Mouse (Mus musculus) embryo, embryonic 10 days (tissue): Measurements from ENCODE around the gene Glis3.
A peak's percentile ranks its signal among the peaks of the same experiment; 100 is the strongest.

ENCODE experiments used
- DNase-seq: peaks from one replicate; pipeline ENCODE4 v3.0.0-alpha.2; 2015; ENCODE audit warnings: low spot score

Gene Glis3

DNA sequence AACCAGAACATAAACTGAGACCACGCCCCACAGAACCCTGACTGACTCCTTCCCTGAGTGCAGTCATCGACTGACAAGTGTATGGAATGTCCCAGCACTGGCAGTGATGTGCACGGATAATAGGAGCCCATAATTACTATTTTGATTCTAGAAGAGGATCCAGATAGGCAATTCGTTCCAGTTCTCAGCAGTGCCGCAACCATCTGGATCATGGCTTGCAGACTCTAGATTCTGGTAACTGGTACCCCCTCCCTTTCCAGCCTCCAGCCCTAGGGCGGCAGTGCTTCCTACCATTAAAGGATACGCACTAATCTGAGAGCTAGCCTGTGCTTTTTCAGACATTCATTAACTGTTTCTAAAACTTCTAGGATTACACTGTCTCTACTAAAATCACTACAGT is 24.7 kb downstream of the Glis3 start:
- DNase-seq: no peak

DNA sequence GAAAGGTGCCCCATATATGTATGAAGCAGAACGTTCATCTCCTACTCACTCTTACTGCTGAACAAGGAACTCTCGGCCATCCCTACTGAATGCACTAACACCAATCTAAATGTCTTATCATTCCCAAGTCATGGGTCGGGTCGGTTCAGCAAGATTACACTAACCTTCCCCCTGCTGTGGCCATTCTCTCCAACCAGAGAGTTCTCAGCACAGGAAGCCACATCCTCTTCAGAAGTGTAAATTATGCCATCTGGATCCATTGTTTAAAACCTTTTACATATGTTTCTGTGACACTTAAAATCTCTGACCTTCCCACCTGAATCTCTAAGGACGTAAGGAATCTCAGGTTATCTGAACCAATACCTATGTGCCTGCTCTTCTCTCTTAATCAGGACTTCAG is 29.0 kb downstream of the Glis3 start:
- DNase-seq: no peak

DNA sequence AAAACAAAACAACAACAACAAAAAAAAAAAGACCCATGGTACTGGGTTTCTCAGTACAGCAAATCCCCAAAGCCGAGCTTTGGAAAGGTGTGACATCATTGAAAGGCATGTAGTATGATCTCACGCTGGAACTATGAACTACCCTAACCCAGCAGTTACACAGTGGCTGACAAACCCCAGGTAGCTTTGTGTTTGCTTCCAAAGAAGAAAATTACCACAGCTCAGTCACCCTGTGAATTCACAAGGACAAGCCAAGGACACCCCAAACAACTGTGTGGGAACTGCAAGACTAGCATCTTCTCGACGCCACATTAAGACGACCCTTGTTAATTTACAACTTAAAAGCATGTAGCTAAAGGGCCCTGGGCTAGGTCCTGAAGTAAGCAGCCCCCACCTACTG is 30.4 kb downstream of the Glis3 start:
- DNase-seq: no peak

DNA sequence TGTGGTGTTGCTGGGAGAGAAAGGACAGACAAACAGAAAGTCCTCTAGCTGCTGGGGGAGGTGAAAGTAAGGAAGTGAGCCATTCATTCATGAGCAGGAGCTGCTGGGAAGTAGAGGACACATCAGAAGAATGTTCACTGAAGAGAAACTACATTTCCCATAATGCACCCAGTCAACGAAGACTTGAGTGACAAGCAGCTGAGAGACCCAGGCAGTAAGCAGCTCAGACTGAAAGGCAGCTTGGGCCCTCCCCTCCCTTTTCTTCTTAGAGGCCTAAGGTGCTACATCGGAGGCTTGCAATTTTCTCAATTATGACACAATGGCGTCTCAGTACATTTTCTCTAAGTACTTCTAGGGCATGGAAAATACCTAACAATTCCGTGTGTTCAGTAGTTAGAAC is 31.0 kb downstream of the Glis3 start:
- DNase-seq: peak; percentile 29

DNA sequence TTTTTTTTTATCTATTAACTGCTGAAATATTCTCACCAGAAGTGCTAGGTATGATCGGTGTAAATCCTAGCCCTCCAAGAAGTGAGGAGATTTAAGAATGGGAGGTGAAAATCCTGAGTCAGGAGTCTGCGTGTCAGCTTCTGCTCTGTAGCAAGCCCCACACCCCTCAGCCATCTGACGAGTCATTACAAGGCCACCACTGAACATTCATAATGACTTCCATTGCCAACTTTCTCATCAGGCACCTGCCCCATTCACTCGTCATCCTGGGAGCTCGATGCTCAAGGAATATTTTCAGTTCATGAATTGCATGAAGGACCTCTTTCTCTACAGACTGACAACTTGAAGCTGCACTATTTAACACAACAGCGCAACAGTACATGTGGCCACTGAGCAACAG is 32.5 kb downstream of the Glis3 start:
- no peak for DNase-seq

DNA sequence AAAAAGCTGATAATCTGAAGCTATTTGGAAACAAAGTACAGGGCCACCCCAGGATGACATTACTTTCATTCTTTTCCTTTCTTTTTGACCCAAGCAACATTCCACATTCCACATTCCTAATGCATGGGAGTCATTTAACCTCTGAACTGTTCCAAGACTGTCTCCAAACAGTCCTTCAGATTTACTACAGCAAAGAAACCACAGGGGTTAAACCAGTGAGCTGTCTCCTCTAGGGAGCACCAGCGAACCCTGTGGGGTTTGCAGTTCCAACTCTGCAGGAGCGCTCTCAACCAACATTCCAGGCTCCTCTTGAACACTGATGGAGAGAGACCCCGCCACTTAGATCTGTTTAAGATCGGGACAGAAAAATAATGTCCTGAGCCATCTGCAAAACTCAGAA is 33.6 kb downstream of the Glis3 start:
- peak; percentile 26 for DNase-seq

DNA sequence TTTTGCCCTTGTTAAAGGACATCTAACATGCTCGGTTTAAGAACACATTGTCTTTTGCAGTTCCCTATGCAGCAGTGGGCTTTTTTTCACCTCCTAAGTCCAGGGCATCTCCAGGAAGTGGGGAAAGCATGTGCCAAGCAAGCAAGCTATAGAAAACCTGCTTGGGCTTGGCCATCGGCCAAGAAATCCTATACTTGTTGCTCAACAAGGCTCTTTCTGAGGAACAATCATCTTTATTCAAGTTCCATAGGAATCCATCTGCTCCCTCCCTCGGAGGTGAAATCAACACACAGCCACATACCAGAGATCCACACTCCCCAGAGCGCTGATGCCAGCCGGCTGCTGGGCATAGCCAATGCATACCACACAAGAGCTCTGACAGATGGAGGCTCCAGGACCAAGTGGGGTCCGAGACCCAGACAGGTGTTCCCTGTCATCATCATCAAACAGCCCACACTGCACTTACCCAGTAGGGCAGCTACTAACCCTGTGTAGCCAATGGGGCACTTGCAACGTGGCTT is 39.0 kb downstream of the Glis3 start:
- no peak for DNase-seq

DNA sequence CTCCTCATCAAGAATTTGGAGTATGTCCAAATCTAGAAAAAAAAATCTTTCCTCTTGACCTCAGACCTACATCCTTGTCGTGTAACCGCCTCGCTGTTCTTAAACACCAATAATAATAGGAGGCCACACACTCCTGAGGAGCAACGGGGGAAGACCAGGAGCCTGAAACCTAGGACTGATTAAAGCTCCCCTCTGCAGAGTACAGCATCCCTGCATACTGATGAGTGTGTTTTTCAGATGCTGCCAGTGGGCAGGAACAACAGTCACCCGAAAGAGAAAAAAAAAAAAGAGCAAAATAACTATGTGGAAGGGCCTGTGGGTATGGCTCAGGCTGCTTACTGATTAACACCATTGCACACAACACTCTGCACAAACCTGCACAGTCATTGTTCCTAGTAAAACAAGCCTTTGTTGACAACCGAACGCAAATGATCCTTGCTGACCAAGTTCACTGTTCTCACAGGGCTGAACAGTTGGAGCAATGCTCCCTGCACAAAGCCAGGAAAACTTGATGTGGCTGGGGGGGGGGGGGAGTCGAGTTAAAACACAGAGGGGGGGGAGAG is 43.8 kb downstream of the Glis3 start:
- no peak for DNase-seq

DNA sequence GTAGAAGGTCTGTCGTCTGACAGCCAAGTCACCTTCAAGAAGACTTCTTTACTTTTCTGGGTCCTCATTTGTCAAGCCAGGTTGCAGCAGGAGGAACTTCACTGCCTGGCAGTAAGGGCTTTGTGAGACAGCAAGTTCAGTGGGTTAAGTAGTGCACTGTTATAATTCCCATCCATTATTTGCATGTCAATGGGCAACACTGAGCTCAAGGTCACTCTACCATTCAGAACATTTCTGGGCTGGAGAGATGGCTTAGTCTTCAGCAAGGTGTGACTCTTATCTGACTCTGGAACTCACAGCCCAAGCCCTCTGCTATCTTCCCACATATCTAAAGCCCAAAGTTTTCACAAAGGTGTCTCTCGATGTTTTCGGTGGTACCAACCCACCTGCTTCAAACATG is 44.9 kb downstream of the Glis3 start:
- no peak for DNase-seq

DNA sequence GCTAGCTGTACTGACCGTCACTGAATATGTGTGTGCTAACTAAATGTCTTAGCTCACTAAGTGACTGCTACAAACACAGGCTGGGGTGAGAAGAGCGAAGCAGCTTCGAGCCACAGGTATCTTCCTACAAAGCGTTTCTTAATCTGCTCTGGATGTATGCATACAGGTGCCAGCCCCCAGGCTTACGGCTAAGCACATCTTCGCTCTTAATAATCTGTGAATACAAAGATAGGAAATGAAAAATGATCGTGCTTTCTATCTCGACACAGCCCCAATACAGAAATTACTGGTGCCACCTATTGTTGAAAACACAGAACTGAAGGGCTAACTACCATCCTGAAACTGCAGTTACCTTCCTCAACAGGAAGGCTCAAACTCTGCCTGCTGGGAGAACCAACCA is 51.5 kb downstream of the Glis3 start:
- peak; percentile 33 for DNase-seq

DNA sequence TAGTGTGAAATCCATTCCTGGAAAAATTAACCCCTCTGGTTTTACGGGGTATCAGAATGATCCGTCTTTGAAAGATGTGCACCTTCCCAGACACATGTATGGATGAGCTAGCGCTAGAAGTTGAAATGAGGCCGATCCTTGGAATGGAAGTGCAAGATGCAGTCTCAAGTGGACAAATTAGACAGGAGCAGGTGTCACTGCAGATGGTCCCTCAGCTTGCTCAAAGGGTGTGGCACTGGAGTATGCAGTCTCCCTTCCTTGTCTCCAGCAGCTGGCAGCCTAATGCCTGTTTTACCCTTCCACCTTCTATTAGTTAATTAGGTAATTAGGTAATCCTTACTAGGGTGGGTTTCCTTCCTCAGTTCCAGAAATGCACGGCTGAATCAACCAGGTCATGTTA is 53.7 kb downstream of the Glis3 start:
- DNase-seq: no peak

DNA sequence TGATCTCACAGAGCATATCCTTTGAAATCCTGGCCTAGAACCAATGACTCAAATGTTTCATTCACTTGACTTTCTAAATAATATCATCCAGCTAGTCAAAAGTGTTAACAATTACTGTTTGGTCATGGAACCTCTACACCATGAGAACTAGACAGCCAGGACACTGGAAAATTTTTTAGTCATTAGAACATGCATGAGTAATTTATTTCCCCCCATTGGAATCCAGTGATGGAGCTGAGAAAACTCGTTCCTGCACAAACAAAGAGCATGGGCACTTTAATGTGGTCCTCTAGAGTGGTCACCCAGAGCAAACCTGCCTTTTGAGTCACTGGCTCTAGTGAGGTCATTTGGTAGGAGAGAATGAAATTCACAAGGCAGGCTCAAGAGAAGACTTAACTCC is 55.3 kb downstream of the Glis3 start:
- no peak for DNase-seq

DNA sequence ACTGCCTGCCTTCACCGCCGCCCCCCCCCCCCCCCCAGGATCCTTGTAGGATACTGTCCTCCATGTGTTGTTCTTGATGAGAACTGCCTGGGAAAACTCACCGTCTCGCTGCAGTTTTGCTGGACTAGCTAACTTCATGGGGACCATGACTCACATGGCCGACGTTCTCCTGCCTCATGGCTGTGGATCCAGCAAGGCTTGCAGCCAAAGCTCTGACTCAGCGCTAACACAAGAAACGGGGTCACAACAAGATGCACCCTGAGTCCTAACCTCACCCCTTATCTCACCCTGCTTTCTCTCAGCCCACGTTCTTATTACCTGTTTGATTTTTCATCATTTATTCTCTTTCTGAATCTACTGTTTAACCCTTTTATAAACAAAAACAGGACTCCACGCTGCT is 56.2 kb downstream of the Glis3 start:
- no peak for DNase-seq

DNA sequence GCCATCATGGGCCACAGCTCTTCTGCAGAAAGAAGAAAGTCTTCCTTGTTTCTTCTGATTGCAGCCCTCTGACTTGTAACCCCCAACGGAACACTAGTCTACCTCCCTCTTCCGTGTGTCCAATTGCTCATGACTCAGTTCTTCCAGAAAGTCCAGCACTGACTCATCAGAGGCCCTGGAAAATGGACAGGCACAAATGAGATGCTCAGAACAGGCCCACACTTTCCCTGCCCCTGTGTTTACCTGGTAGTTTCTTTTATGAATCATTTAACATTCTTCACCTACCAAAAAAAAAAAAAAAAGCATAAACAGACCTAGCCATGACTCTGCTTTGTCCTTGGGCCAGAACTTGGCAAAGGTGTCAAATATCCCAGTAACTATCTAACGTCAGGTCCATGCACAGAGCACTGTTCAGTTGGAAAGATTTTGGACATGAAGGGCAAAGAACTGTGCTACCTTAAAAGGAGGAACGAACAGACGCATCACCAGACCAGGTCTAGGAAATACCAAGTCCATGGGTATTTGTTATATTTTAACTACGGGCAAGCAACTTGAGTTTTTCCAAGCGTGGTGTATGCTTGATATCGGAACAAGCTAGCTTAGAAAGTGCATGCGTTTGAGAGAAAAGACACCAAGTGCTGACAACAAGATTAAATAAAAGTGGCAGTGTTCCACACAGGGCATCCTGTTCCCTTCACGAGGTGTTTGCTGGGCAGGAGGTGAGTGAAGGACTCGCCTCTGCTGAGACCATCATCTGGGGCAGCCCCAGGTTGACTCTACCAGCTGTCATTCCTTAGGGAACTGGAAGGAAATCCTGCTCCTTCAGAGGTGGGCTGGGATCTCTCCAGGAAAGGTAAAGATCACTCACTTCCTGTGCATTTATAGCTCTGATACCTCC is 58.0 kb downstream of the Glis3 start:
- no peak for DNase-seq

DNA sequence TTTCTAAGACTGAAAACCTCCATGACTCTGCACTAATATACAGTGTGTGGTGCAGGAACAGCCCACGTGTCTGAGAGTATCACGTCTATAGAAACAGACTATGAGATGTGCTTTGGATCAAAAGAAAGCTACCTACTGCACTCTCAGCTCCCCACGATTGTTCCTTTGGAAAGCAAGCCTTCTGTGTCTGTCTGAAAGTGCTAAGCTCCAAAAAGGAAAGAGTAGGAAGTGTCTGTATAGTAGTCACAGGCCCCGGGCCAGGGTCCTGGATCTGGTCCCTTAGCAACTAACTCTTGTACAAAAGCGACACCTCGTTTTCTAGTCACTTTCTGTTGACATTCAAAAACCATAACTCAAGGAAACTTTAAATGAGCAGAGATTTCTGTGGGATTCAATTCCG is 62.1 kb downstream of the Glis3 start:
- no peak for DNase-seq

DNA sequence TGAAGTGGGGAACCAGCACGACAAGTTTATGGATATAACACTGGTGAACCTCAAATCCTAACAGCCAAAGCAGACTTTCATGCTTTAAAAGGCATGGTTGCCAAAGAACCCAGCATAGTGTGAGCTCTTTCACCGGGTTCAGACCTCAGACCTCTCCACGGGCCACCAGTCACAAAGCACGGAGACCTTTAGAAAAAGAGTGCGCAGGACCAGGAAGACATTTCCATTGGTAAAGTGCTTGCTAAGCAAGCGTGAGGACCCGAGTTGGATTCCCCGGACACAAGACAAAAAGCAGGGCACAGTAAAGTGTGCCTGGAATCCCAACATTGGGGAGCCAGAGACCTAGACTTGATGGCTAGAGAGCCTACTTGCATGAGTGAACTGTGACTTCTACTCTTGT is 62.7 kb downstream of the Glis3 start:
- DNase-seq: no peak

DNA sequence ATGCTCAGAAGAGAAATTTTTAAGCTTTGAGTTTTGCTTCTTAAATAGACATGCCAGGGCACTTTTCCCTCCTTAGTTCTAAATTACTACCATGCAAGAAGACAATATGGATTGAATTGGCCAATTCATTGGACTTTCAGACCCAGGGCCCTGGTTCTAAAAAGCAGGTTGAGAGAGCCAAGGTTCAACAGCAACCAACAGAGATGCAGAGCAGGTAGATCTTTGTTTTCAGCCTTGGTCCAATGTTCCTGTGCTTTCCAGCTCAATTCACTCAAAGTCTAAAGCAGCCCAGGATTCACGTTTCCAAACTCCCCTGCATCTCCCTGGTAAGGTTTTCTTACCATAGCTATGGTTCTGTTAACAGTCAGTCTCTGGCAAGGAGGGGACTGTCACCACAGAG is 63.4 kb downstream of the Glis3 start:
- no peak for DNase-seq

DNA sequence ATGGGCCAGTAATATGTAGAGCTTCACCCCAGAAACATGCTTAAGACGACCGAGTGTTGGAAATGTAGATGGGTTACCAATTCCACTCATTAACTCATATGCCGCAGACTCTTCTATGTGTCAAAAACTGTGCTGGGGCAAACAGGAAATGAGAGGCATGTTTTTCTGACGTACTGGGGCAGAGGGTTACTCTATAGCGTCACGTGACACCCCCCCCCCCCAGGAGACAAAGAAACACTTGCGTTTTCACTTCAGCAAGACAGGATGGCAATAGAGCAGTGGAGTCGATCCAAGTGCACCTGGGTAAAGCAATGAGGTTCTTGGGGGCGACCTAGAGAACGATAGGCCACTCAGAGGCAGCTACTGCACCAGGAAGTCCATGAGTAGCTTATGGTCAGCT is 67.6 kb downstream of the Glis3 start:
- no peak for DNase-seq

DNA sequence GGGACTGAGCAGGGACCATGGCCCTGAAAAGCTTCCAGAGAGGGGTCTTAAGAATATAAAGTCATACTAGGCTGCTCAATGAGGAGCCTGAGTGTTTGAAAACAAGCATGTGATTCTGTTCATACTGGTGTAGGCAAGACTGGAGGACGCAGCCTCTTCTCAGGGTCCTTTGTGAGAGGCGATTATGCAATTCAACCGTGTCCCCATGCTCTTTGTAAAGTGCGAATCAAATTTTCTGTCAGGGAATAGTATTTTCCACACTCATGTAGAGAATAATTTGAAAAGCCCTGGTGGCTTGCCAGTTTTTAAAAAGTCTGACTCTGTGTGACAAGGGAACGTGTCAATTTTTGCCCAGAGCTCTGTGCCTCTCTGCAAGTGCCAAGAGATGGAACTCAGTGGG is 71.1 kb downstream of the Glis3 start:
- DNase-seq: no peak

DNA sequence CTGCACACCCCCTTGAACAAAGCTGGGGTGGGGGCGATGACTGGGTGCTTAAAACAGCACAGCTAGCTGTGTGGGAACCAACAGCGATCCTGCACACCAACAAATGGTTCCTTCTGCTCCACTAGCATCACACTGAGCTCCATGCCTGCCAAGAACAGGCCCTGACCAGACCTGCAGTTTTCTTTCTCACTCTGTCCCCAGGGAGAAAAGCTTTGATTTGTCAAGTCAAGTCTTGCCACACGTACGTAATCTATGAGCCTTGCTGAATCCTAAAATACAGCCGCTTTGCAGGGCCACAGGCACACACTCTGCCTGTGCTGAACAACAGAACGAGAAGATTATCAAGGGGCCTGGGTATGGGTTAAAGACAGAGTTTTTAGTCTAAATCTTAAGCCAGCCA is 71.6 kb downstream of the Glis3 start:
- no peak for DNase-seq

DNA sequence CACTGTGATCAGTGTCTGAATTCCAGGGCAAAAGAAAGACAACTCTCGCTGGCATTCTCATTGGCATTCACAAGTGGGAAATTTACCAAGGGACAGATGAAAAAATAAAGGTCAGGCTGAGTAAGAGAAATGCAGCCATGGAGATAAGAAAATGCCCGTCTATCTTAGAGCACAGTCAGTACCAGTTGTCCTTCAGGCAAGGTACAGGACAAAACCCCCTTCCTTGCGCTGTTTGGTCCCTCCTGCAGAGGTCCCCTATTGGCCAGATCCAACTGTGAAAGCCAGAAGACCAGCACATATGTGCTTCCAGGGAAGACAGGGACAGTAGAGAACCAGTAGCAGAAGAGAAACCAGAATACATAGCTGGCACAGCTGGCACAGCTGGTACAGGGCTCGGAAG is 79.0 kb downstream of the Glis3 start:
- no peak for DNase-seq

DNA sequence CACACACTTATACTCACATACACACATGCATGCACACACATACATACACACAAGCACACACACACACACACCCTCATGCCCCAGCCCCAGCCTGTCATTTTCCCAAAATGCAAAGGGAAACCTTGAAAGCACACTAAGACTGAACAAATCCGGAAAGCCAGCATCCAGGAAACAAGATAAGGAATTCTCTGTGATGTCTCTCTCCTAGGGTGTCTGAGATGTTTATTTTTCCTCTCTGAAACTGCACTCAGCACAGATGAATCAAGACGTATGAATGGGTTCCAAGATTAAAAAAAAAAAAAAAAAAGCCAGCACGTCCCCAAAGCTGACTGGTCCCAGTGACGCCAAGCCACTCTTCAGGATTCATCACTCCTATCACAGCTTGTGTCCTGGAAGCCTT is 85.7 kb downstream of the Glis3 start:
- DNase-seq: no peak

DNA sequence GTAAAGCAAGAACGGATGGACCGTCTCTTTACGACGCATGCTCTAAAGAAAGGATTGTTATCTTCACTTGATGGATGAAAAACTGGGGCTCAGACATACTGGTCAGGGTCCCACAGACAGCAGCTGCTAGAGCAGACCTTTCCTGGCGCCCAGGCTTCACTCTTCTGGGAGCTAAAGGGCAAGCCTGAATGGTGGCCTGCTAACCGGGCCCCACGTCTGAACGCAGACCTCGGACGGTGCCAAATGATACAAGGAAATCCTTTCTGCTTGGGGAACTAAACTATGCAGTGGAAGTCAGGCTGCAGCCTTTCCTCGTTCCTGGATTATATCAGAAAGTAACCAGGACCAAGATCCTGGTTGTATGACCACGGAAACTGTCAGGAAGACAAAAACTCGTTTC is 86.9 kb downstream of the Glis3 start:
- no peak for DNase-seq
